Mouse (Mus musculus): ENCODE measurements at regions not wholly inside any gene's neighbourhood (a gene's known extent, or its start where the extent isn't known, plus 50 kb on each side); places are given as distances from the start of the nearest gene placed in this dataset.
"Not testable (repeated sequence)": the region's sequence is repeated elsewhere in the genome, so short reads cannot be mapped to it uniquely, and the experiment has no call there.

GRCm38 (mm10) chr12:20196386-20196785, 242.1 kb downstream of the Gm21863 start:
- DNase-seq (ENCODE audit: low spot score in 2 of 2) = not testable (repeated sequence)

DNA sequence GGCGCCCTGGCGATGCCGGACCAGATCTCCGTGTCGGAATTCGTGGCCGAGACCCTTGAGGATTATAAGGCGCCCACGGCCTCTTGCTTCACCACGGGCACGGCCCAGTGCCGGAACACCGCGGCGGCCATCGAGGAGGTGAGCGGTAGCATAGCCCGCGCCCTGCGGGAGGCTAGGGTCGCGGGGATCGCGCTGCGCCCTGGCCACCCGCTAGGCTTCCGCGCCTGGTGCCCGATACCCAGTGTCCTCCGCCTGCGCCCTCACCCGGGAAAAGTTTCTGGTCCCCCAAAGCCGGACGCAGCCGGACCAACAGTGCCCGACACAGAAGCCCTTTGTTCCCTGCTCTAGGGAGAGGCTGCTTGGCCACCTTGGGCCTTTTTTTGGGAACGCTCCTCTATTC, 242.6 kb downstream of the Gm21863 start:
- not testable (repeated sequence) for DNase-seq (ENCODE audit: low spot score in 2 of 2)

GRCm38 (mm10) chr12:20223921-20224320, 269.6 kb downstream of the Gm21863 start:
- DNase-seq (ENCODE audit: low spot score in 2 of 2) = not testable (repeated sequence)

DNA sequence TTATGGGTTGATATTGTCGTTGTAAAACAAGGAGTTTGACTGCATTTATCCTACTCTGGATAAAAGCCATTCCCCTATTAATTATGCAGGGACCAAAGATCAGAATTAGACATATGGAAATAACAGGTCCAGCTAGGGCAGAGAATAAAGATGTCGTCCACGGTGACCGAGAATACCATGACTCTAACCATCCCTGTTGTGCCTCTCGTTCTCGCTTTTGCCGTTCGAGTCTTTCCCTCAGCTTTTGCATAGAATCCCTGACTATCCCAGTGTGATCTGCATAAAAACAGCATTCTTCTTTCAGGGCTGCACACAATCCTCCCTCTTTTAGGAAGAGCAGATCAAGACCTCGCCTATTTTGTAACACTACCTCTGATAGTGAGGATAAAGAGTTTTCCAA, 272.5 kb downstream of the Gm21863 start:
- not testable (repeated sequence) for DNase-seq (ENCODE audit: low spot score in 2 of 2)

DNA sequence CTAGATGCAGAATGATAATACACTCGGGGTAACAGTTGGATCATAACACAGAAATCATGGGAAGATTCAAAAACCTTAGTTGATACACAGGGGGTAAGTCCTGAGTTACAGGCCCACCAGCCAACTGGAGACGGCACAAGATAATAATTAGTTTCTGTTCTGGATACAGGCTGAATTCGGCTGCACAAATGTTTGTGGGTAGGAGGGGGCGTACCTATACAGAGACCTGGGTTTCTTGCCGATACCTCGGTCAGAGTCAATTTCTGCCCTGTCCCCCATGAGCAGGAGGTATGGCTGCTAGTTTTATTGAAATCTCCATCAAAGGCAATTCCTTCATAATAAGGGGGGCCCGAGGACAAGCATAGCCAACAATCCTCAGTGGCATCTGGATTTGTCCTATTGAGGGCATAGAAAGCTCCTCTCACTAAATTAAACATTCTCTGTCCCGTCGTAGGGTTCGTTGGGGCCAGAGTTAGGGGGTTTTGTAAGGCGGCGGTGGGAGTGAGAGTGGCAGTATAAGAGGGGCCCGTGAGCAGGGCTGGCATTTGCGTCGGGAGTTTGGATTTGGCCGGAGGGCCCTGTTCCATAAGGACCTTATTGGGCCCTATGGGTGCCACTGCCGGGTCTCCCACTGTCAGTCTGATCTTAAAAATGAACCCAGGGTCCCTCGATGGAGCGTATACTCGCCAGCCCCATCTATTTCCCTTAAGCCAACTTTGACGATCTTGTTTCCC, 273.3 kb downstream of the Gm21863 start:
- not testable (repeated sequence) for DNase-seq (ENCODE audit: low spot score in 2 of 2)

DNA sequence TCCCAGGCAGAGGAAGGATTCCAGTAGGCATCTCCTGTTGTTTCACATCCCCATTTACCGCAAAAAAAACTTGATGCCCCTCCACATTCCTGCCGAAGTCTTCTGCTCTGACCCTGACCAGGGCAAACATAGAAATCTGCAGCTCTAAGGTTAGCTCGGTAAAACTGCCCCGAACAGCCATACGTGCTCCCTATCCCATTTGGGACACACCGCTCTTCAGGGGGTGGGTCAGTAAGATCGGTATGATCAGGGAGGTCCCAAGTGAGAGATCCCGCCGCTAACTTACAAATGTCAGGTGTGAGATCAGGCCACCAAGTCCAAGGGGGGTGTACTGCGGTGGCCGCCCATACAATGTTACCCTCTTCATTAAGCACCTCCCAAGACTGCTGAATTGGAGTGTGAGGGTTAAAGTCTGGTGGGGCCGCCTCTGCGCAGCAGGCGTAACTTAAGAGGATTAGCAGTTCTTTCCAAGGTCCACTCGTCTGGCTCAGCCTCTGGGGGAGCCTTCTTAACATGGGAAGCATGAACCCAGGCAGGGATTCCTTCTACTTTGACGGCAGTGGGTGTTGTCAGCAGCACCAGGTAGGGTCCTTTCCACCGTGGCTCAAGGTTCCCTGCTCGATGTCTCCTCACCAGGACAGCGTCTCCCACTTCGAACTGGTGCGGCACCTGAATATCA, 274.2 kb downstream of the Gm21863 start:
- DNase-seq (ENCODE audit: low spot score in 2 of 2) = not testable (repeated sequence)

DNA sequence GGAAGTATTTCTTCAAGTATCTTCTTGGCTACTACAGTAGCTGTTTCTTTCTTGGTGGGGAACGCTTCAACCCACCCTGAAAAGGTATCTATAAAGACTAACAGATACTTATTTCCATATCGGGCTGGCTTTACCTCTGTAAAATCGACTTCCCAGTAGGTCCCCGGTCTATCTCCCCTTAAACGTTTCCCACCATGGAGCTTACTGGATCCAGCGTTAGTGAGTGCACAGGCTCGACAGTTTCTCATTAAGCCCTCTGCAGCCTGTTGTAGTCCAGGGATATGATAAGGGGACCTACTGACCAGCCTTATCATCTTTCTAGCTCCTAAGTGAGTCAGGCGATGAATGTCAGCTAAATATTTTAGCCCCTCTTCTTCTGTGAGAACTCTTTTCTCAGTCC, 275.1 kb downstream of the Gm21863 start:
- not testable (repeated sequence) for DNase-seq (ENCODE audit: low spot score in 2 of 2)

DNA sequence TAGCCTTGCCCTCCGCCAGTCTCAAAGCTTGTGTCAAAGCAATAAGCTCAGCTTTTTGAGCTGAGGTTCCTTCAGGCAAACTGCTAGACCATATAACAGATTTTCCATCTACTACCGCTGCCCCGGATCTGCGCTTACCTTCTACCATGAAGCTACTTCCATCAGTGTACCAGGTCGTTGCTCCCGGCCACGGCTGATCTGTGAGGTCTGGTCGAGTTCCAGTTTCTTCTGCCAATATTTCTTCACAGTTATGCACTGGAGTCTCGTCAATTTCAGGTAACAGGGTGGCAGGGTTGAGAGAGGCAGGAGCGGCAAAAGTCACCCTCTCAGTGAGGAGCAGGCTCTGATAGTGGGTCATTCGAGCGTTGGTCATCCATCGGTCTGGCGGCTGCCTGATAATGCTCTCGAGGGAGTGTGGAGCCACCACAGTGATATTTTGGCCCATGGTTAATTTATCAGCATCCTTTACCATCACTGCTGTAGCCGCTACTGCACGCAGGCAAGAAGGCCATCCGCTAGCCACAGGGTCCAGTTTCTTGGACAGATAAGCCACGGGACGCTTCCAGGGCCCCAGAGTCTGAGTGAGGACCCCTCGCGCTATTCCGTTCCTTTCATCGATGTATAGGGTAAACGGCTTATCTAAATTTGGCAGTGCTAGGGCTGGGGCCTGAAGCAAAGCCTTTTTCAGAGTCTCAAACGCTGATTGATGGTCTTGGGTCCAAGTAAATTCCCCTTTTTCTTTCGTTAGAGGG, 276.0 kb downstream of the Gm21863 start:
- DNase-seq (ENCODE audit: low spot score in 2 of 2) = no peak

GRCm38 (mm10) chr12:20230893-20231235, 276.6 kb downstream of the Gm21863 start:
- peak in 1 of 2 experiments; percentile 1 for DNase-seq (ENCODE audit: low spot score in 2 of 2)

DNA sequence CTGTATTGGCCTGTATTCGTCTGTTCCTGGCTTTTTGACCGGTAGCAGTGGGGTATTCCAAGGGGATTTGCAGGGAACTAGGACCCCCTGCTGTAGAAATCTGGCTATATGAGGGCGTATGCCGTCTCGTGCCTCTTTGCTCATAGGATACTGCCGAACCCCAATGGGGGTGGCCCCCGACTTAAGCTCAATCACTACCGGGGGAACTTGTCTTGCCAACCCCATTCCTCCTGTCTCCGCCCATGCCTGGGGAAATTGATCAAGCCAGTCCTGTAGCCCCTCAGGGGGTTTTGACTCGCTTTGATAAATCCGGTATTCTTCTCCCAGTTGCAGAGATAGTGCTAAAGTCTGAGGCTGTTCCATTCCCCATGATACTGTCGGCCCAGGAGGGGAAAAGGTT, 277.2 kb downstream of the Gm21863 start:
- peak in 1 of 2 experiments; percentile 1 for DNase-seq (ENCODE audit: low spot score in 2 of 2)

- no peak for DNase-seq (ENCODE audit: low spot score in 2 of 2)
Measured at GRCm38 (mm10) chr12:20231986-20232541, 277.8 kb downstream of the Gm21863 start.

DNA sequence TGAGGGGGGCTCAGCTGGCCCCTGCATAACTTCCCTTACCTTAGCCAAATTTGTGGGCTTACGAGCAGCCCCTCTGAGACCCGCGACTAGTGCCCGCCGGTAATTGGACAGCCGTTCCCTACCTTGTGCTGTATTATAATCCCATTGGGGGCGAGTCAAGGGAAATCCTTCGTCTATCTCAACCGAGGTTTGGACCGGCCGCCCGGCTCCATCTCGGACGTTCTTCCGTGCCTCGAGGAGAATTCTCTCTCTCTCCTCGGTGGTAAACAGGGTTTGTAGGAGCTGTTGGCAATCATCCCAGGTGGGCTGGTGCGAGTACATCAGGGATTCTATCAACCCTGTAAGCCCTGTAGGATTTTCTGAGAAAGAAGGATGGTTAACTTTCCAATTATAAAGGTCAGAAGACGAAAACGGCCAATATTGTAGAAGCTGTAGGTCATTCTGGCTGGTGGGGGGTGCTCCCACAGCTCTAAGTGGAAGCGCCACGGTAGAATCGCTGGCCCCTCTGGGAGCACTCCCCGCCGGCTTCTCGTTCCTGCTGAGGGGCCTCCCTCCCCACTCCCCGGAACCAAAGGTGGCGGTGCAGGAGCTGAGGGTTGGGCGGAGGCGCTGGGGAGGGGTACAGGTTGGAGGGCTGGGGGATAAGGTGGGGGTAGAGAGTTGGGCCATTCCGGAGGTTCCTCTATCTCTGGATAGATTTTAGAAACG, 278.6 kb downstream of the Gm21863 start:
- DNase-seq (ENCODE audit: low spot score in 2 of 2) = peak in 1 of 2 experiments; percentile 1

GRCm38 (mm10) chr12:20233454-20233831, 279.1 kb downstream of the Gm21863 start:
- DNase-seq (ENCODE audit: low spot score in 2 of 2) = no peak

DNA sequence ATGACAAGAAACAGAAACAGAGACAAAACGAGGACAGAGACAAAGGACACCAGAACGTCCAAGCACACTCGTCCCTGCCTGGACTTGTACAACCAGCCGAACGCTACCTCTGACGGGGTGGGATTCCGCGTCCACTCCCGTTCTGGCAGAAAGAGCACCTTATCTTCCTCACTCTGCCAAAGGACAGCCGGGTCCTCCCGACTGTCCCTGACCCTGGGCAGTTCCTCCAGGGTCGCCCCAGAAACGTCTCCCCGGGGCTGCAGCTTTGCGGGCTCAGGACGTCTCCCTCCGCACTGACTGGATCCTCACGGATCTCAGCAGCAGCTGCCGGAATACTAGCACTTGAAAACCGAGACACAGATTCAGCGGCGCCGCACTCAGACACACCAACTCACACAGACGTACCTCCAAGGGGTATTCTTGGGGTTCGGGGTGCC, 279.6 kb downstream of the Gm21863 start:
- peak in 1 of 2 experiments; percentile 1 for DNase-seq (ENCODE audit: low spot score in 2 of 2)
